Mouse (Mus musculus): ENCODE results near the gene Cym.

DNA sequence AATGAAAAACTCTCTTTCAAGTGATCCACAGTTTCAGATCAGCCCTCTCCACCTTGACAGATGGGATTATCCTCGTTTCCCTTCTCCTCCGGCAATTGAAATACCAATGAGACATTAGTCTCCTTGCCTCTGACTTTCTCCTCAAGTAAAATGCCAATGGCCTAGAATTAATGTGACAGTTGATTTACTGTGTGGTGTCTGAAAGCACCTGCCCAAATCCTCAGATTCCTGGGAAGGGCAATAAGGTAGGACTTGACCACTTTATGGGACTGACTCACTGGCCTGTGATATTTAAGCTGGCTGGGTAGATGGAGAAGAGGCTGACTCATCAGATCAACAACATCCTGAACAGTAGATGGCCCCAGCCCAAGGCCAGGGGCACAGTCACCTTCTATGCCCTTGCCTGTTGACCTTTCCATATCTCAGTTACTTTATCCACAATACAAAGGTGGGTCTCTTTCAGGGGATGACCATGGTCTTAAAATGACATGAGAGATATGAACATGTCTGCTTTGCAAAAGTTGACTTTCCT is 45.3 kb upstream of the Cym start:
- TF ChIP-seq CTCF (IDR thresholded peaks at IDR 0.05; ENCODE audit: low read depth) (no peak), EP300 (optimal IDR thresholded peaks at IDR 0.05) (no peak)

Data from stomach, postnatal 0 days (tissue).